Mouse (Mus musculus): ENCODE measurements at regions not wholly inside any gene's neighbourhood (a gene's known extent, or its start where the extent isn't known, plus 50 kb on each side); places are given as distances from the start of the nearest gene placed in this dataset.

- DNase-seq (ENCODE audit: low read depth, low spot score), result no peak
Measured at GRCm38 (mm10) chr13:69294483-69294882, 239.1 kb upstream of the Nsun2 start.

- DNase-seq (ENCODE audit: low read depth, low spot score), result no peak
Measured at GRCm38 (mm10) chr13:69303316-69303715, 230.2 kb upstream of the Nsun2 start.

GRCm38 (mm10) chr13:69330412-69331000 is 203.0 kb upstream of the Nsun2 start:
- no peak for DNase-seq (ENCODE audit: low read depth, low spot score)

DNA sequence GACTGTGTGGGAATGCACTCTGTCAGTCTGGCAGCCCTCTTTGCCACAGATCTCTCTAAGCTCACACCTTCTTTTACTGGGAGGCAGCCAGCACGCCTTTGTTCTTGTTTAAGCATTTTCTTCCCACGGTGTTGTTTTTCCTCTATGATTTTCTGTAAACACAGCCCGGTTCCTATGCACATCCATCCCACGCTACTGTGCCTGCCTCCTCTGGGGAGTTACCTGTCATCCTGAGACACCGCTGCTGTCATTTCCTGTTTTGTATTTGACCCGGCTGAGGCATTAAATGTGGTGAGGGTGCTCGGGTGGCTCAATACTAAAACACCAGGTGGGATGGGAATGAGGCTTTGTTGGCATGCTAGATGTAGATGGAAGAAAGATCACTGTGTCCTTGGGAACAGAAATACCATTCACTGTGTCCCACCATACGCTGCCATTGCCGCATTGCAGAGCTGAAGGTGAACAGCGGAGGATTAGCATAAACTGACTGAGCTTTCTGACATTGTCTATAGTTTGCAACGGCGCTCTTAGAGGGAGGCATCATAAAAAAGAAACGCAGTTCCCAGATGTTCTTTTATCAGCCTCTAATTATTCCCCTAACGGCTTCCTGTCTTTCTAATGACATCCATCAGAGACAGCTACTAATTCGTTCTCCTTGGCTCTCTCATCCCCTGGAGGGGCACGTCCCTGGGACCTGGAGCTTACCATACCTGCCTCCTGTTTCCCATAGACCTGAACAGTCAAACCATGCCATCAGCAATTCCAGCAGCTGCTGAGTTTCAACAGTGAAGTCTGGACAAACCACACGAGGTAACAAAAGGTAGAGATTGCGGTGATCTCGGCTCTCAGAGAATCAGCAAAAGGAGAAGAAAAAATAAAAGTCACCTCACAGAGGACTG is 201.8 kb upstream of the Nsun2 start:
- peak; percentile 33 for DNase-seq (ENCODE audit: low read depth, low spot score)

DNA sequence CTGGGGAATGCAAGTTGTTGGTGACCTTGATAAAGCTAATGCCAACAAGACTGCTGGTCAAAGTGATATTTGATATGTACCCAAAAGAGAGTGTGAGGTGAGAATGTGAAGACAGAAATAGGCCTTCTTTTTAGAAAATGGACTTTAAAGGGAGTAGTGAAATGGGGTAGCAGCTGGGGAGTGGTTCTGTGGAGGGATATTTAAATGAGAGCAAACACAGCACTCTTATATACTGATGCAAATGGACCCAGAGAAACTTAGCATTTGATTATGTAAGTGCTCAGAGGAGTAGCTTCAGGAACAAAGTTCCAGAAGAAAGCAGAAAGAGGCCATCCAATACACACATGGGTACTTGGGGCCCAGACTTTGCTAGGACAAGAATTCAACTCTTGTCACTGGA is 189.7 kb upstream of the Nsun2 start:
- DNase-seq (ENCODE audit: low read depth, low spot score), result no peak

GRCm38 (mm10) chr13:69357435-69357834 is 176.1 kb upstream of the Nsun2 start:
- no peak for DNase-seq (ENCODE audit: low read depth, low spot score)

DNA sequence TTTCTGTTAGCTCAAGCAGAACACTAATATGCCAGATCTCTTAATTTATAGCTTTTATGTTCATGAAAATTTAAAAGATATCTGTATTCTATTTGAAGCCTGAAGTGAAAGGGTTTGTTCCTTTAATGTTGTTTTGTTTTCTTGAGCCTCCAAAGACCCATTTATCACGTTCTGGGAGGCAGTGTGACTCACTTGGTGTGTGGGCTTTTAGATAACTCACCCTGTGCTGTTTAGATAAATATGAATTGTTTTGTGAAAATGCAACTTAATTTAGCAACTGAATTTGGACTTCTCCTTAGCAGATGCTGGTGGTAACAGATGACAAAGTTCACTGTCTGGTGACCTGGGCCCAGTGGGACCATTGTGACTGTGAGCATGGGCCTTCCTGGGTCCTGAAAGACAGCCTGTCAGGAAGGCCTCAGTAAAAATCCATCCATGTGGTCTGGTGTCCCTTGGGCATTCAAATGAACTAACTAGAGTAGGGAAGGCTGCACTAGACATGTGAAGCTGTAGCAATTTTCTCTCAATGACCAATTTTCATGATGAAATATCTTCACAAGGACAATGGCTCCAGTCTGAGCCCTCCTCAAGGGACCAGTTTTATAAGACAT is 167.6 kb upstream of the Nsun2 start:
- no peak for DNase-seq (ENCODE audit: low read depth, low spot score)

GRCm38 (mm10) chr13:69373101-69373815 is 160.3 kb upstream of the Nsun2 start:
- DNase-seq (ENCODE audit: low read depth, low spot score), result no peak

DNA sequence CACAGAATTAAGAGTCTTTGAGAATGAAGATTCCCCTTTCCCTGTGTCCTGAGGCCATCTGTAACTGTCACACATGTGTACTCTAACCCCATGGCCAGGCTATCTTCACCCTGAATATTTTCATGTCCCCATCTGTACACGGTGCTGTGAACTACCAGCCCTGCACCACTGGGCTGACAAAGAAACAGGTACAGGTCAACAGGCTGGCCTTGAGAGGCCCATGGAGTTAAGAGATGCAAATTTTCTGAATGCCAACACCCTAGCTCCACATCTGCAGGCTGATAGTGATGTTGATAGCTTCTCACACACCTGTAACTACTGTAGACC is 159.8 kb upstream of the Nsun2 start:
- DNase-seq (ENCODE audit: low read depth, low spot score), result no peak

DNA sequence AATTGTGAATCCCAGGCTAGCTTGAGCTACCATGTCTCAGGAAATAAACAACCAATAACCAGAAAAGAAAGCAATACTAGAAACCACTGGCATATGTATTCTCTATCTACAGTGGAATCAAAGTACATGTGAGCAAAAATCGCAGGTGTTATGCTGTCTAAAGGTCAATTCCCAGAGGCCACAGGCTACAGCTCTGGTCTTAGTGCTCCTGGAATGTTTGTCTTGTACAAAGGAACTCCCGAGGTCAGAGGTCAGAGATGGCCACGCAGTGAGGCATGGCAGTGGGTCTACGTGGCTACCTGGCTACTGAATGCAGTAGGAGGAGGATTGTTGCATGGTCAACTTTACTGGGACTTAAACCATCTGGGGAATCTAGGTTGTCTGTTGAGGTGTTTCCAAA is 153.1 kb upstream of the Nsun2 start:
- DNase-seq (ENCODE audit: low read depth, low spot score), result no peak

DNA sequence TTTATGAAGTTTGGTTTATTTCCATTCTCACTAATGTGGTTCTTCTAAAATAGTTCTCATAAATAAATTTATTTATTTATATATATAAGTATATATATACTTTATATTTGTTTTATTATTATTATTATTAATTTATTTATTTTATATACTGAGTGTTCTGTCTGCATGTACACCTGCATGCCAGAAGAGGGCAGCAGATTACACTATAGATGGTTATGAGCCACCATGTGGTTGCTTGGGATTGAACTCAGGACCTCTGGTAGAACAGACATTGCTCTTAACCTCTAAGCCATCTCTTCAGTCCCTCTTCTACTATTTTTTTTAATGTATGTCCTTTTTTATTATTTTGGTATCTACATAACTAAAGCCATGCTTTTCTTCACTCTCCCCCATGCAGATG is 148.8 kb upstream of the Nsun2 start:
- no peak for DNase-seq (ENCODE audit: low read depth, low spot score)

DNA sequence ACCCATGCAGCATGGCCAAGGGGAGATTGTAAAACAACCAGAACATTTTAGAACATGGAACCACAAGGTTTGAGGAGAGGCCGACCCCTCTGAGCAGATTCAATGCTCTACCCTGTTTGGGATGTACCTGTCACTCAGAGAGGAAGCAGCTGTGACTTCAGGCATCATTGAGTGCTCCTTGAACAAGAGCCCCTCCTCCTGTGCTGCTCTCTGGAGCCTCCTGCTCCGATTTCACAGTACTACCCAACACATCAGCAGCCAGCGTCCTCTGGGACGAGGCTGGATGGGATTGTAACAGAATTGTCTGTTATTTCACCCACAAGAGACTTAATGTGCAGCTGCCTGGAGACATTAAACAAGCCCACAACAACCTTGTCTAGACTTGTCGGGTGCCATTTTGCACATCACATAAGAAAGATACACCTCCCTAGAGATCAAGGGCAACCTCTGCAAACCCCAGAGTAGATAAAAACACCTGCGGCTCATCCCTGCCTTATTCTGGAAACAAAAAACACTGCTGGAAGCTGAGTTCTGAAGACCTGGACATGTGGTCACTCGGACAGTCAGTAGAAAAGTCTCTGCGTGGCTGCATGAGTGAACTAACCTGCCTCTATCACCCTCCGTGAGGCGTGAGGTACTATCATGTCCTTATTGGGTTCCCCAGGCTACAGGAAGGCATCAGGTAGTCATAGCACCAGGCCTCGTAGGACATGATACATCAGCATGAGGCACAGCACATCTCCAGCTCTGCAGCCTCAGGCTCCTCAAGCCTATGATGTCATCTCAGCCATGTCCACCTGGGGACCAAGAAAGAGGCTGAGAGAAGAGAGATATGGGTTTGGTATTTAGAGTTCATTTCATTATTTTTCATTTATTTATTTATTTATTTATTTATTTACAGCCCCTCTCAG is 140.4 kb upstream of the Nsun2 start:
- no peak for DNase-seq (ENCODE audit: low read depth, low spot score)

GRCm38 (mm10) chr13:69394544-69394943 is 139.0 kb upstream of the Nsun2 start:
- DNase-seq (ENCODE audit: low read depth, low spot score), result no peak

- DNase-seq (ENCODE audit: low read depth, low spot score), result no peak
Measured at GRCm38 (mm10) chr13:69410359-69410758, 123.2 kb upstream of the Nsun2 start.

- DNase-seq (ENCODE audit: low read depth, low spot score), result no peak
Measured at GRCm38 (mm10) chr13:69414813-69415212, 118.7 kb upstream of the Nsun2 start.

DNA sequence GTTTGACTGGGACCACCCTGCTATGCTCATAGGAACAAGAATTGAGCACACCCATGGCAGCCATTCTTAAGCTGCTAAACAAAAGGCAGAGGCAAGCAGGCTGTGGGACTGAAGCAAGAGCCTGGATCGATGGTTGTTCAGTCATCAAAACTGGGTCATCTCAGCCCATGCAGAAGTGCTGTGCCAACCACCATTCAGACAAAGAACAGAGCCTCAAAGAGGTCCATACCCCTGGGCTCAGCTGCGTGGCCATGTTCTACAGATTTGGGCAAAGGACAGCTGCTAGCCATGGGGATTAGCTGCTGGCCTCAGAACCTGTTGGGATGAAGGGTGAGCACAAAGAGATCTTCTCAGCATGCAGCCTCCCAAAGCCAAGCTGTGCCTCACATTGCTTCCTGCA is 116.8 kb upstream of the Nsun2 start:
- no peak for DNase-seq (ENCODE audit: low read depth, low spot score)

DNA sequence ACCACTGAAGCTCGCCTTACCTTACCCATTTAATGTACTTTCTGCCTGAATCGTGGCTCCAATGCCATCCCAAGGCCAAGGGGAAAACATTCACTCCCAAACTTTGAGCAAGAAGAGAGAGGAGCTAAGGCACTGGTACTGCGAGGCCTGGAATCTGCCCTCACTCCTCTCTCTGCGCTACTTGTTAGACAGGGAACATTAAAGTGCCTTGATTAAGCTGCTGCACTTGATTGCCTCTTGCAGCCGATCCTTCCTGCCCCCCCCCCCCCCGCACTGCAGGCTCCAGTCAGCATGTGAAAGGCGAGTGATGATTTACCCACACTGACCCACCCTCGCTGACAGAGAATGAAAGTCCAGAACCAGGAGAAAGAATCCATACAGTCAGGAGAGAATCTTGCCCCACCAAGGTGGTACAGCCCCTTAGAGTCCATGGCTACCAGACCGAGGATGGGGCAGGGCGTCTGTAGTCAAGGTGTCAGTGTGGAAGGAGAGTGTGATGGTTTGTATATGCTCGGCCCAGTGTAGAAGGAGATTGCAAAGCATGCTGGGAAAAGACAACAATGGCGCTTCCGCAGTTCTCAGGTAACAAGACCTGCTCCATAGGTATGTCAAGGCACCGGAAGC is 115.6 kb upstream of the Nsun2 start:
- peak; percentile 17 for DNase-seq (ENCODE audit: low read depth, low spot score)

DNA sequence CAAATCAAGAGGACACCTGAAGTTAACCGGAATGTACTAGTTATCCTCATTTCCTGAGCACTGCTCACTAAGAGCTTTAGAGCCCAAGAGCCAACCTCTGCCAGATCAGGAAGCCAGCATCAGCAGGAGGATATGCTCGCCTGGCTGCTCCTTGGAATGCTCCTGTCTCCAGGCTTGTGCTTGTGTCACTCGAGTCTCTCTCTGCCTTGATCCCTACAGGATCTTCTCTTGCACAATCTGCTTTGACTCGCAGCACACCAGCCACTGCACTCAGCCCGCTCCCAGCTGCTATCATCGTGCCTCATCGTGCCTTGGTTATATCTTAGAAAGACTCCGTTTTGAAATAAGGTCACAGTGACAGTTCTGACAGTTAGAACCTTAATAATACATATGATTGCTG is 113.4 kb upstream of the Nsun2 start:
- DNase-seq (ENCODE audit: low read depth, low spot score), result no peak

- no peak for DNase-seq (ENCODE audit: low read depth, low spot score)
Measured at GRCm38 (mm10) chr13:69421966-69422365, 111.6 kb upstream of the Nsun2 start.

- DNase-seq (ENCODE audit: low read depth, low spot score), result no peak
Measured at GRCm38 (mm10) chr13:69426117-69426516, 107.4 kb upstream of the Nsun2 start.

- DNase-seq (ENCODE audit: low read depth, low spot score), result no peak
Measured at GRCm38 (mm10) chr13:69429596-69429995, 104.0 kb upstream of the Nsun2 start.

Measured in R1 (cell line).